Mouse (Mus musculus) embryonic facial prominence, embryonic 14.5 days (tissue): ENCODE data around the gene Slc16a10. TPM values are rescaled to one million over a fixed set of nuclear protein-coding genes. Genes with fewer than 3 reads are reported as not detected.

Source experiments
- ATAC-seq: fragments of 200-750 bp; cut with Nextera tagmentation; 2 replicates; pipeline ENCODE4 v1.8.0; 2017; ENCODE audit warnings: low read depth, moderate number of reproducible peaks, moderate TSS enrichment
- DNase-seq: peaks from one replicate; pipeline ENCODE4 v3.0.0-alpha.2; 2015; ENCODE audit warnings: low spot score
- H3K27ac ChIP-seq: fragments of 300-500 bp; sonication (generic); replicated peaks from 2 replicates; pipeline ENCODE4 v1.5.1; 2014; ENCODE audit warnings: low read depth, mild to moderate bottlenecking, low read length, moderate library complexity
- H3K27me3 ChIP-seq: fragments of 300-500 bp; sonication (generic); replicated peaks from 2 replicates; pipeline ENCODE4 v1.6.1; 2014; ENCODE audit warnings: low read length; ENCODE audit not compliant: control insufficient read depth, insufficient read depth
- H3K36me3 ChIP-seq: fragments of 300-500 bp; sonication (generic); 2 replicates; pipeline ENCODE4 v1.6.1; 2014; ENCODE audit warnings: low read length, mixed read lengths; ENCODE audit not compliant: control insufficient read depth, insufficient read depth
- H3K4me1 ChIP-seq: fragments of 300-500 bp; sonication (generic); 2 replicates; pipeline ENCODE4 v1.6.1; 2014; ENCODE audit warnings: antibody characterized with exemption, low read length; ENCODE audit not compliant: control insufficient read depth, insufficient read depth
- H3K4me2 ChIP-seq: fragments of 300-500 bp; sonication (generic); 2 replicates; pipeline ENCODE4 v1.6.1; 2014; ENCODE audit warnings: low read depth, mild to moderate bottlenecking, low read length, moderate library complexity, mixed read lengths
- H3K4me3 ChIP-seq: fragments of 300-500 bp; sonication (generic); 2 replicates; pipeline ENCODE4 v1.5.1; 2014; ENCODE audit warnings: low read depth, mild to moderate bottlenecking, low read length
- H3K9ac ChIP-seq: fragments of 300-500 bp; sonication (generic); 2 replicates; pipeline ENCODE4 v1.6.1; 2014; ENCODE audit warnings: low read depth, mild to moderate bottlenecking, low read length, moderate library complexity, mixed read lengths
- H3K9me3 ChIP-seq: fragments of 300-500 bp; sonication (generic); 2 replicates; pipeline ENCODE4 v1.6.1; 2016; ENCODE audit warnings: low read length; ENCODE audit not compliant: control insufficient read depth
- WGBS: fragments of 180-500 bp; shearing (Covaris S2); extraction: QIAGEN DNeasy Blood & Tissue Kit; methylation state at CpG from one replicate; pipeline ENCODE4 v1.1.7; 2014; 5-methylcytosine and 5-hydroxymethylcytosine counted together
- polyA plus RNA-seq: library from polyadenylated mRNA; unstranded; fragments of >200 nt; fragmentation: Nextera tagmentation; extraction: Ambion mirVana; gene quantifications from 2 replicates; pipeline ENCODE4 v1.2.1, GENCODE M21; 2014

Slc16a10 gene
- polyA plus RNA-seq, result 7.2 and 8.2 TPM in 2 replicates

DNA sequence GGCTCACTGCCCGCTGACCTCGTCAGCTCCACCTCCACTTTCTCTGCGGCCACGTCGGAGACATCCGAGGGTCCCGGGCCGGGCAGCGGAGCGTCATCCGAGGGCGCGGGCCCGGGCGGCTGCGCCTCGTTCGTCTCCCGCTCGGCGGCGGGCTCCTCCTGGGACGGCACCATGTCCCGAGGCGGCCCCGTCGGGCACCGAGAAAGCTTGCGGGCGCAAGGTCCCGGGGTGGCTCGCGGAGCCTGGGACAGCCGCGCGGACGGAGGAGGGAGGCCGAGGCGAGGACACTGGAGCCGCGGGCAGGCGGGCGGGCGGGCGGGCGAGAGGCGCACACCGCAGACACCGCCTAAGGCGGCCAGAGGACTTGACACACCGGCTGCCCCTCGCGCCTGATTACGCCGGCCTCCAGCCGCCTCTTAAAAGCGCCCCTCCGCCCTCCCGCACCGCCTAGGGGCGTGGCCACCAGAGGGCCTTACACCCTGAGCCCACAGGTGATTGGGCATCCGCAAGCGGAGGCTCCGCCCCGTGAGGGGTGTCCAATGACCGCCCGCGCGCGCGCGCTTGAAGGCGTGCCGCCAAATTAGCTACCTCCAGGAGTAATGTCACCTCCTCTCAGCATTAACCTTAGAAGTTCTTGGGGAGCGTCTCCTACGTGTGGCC, at the start of gene Slc16a10:
Slc16a10 (minus strand) TSS at position 395 of the 660 bp plus-strand sequence.
- peak within 1 kb of the TSS; percentile 66 for H3K9ac ChIP-seq
- WGBS, result under 1% methylated on average over 41 of the region's 76 CpGs
- peaks cover 7% of the 10 kb centered on the region; the same call in 1 of the 2 replicates for H3K4me1 ChIP-seq
- H3K4me3 ChIP-seq, result peak within 1 kb of the TSS; percentile 61
- peaks cover 7% of the 10 kb centered on the region; the same call in 1 of the 2 replicates for H3K27me3 ChIP-seq
- ATAC-seq (peak; percentile 98), DNase-seq (peak; percentile 97)
- no peak within 1 kb of the TSS for H3K27ac ChIP-seq
- peak within 1 kb of the TSS; percentile 78 for H3K4me2 ChIP-seq
- no peaks in the 10 kb centered on the region for H3K36me3 ChIP-seq
- H3K9me3 ChIP-seq, result no peaks in the 10 kb centered on the region

DNA sequence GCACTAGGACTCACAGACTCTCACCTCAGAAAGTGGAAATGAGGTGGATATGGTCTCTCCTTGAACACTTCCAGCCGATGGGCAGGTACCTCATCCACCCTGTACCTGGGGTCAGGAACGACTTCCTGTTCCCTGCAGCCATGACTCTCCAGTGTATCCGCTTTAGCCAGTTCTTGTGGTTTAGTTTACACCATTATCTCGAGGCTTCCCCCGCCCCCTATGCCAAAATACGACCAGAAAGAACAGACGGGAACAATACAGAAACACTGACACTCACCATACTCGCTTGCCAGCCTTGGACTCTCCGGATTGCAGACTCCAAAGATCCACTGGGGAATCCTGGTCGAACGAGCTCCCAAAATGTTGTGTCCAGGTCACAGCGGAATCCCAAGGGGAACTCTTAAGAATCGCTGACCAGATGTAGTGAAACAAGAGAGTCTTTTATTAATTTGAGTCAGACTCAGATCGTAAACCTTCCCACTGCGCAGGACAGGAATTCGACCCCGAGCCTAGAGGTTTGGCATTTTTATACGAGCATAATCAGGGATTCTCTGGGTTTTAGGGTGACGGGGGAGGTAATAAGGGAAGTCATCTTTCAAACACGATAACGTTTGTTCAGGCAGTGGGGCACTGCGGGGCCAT, 49.4 kb upstream of the Slc16a10 start:
- H3K4me3 ChIP-seq, result peak overlapping the region; percentile 33
- peak overlapping the region; percentile 51 for H3K9ac ChIP-seq
- no peaks in the 10 kb centered on the region for H3K36me3 ChIP-seq
- peaks cover 6% of the 10 kb centered on the region; the same call in 1 of the 2 replicates for H3K4me1 ChIP-seq
- H3K27ac ChIP-seq, result no peak overlapping the region
- H3K27me3 ChIP-seq, result no peaks in the 10 kb centered on the region
- WGBS, result 19% methylated on average over 22 of the region's 22 CpGs
- H3K4me2 ChIP-seq, result peak overlapping the region; percentile 64
- no peak for ATAC-seq
- no peak for DNase-seq
- no peaks in the 10 kb centered on the region for H3K9me3 ChIP-seq

DNA sequence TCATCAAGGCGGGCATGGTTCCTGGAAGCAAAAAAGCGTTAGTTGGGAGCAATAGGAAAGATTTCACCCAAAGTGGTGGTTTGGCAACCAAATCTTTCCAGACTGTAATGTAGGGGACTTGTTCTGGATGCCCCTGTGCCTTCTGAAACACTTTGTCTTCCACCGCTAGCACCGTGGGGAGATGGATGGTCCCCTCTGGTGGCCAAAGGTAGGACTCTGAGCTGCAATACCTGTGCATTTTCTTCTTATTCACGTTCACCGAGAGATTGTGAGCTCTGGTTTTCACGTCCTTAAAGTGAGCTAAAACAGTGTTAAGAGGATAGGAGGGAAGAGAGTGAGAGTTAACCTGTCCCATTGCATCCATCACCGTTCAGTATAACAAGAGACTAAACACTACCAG, 48.8 kb upstream of the Slc16a10 start:
- ATAC-seq, result no peak
- no peak overlapping the region for H3K27ac ChIP-seq
- peak overlapping the region; percentile 33; the same call in 1 of the 2 replicates for H3K4me3 ChIP-seq
- peak overlapping the region; percentile 51; the same call in 1 of the 2 replicates for H3K9ac ChIP-seq
- 79% methylated on average over 8 of the region's 8 CpGs for WGBS
- no peaks in the 10 kb centered on the region for H3K9me3 ChIP-seq
- H3K36me3 ChIP-seq, result no peaks in the 10 kb centered on the region
- no peak for DNase-seq
- H3K27me3 ChIP-seq, result no peaks in the 10 kb centered on the region
- peaks cover 6% of the 10 kb centered on the region; the same call in 1 of the 2 replicates for H3K4me1 ChIP-seq
- H3K4me2 ChIP-seq, result peak overlapping the region; percentile 64; the same call in 1 of the 2 replicates

GRCm38 (mm10) chr10:40189689-40190088, 47.6 kb upstream of the Slc16a10 start:
- Histone ChIP-seq H3K4me2 (no peak overlapping the region), H3K27me3 (no peaks in the 10 kb centered on the region), H3K9ac (no peak overlapping the region), H3K9me3 (no peaks in the 10 kb centered on the region), H3K4me1 (peaks cover 6% of the 10 kb centered on the region; the same call in 1 of the 2 replicates), H3K27ac (no peak overlapping the region), H3K36me3 (no peaks in the 10 kb centered on the region), H3K4me3 (no peak overlapping the region)
- ATAC-seq (no peak), DNase-seq (no peak)
- WGBS, result 97% methylated on average over 2 of the region's 2 CpGs

GRCm38 (mm10) chr10:40188831-40189230, 46.8 kb upstream of the Slc16a10 start:
- WGBS, result 30% methylated on average over 3 of the region's 3 CpGs
- no peak overlapping the region for H3K4me2 ChIP-seq
- H3K27ac ChIP-seq, result no peak overlapping the region
- DNase-seq, result no peak
- H3K36me3 ChIP-seq, result no peaks in the 10 kb centered on the region
- H3K27me3 ChIP-seq, result no peaks in the 10 kb centered on the region
- no peak overlapping the region for H3K9ac ChIP-seq
- no peaks in the 10 kb centered on the region for H3K9me3 ChIP-seq
- peaks cover 6% of the 10 kb centered on the region; the same call in 1 of the 2 replicates for H3K4me1 ChIP-seq
- no peak for ATAC-seq
- H3K4me3 ChIP-seq, result no peak overlapping the region

- H3K4me3 ChIP-seq, result no peak overlapping the region
Observed at GRCm38 (mm10) chr10:40185956-40186355, 43.9 kb upstream of the Slc16a10 start.

GRCm38 (mm10) chr10:40180011-40180410, 38.0 kb upstream of the Slc16a10 start:
- peaks cover 4% of the 10 kb centered on the region; the same call in 1 of the 2 replicates for H3K4me1 ChIP-seq
- no peaks in the 10 kb centered on the region for H3K9me3 ChIP-seq
- DNase-seq (no peak), ATAC-seq (no peak)
- H3K27ac ChIP-seq, result no peak overlapping the region
- 81% methylated on average over 2 of the region's 2 CpGs for WGBS
- H3K4me3 ChIP-seq, result no peak overlapping the region
- H3K4me2 ChIP-seq, result no peak overlapping the region
- H3K27me3 ChIP-seq, result no peaks in the 10 kb centered on the region
- no peak overlapping the region for H3K9ac ChIP-seq
- no peaks in the 10 kb centered on the region for H3K36me3 ChIP-seq

More at GRCm38 (mm10) chr10:40185956-40186355, 43.9 kb upstream of the Slc16a10 start:
- Histone ChIP-seq H3K27ac (no peak overlapping the region), H3K9me3 (no peaks in the 10 kb centered on the region), H3K4me2 (no peak overlapping the region), H3K9ac (no peak overlapping the region), H3K4me1 (no peaks in the 10 kb centered on the region), H3K27me3 (no peaks in the 10 kb centered on the region), H3K36me3 (no peaks in the 10 kb centered on the region)
- DNase-seq, result no peak
- no peak for ATAC-seq

DNA sequence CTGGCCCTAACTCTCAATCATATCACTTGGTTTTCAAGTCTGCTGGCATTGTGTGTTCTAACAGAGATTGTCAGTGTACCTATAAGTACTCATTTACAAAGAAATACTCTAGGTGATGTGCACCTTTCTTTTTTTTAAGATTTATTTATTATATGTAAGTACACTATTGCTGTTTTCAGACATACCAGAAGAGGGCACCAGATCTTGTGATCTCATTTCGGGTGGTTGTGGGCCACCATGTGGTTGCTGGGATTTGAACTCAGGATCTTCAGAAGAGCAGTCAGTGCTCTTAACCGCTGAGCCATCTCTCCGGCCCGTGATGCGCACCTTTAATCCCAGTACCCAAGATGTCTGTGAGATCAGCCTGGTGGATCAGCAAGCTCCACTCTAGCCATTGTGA, 37.1 kb upstream of the Slc16a10 start:
- WGBS, result 93% methylated on average over 5 of the region's 5 CpGs
- Histone ChIP-seq H3K36me3 (no peaks in the 10 kb centered on the region), H3K4me3 (no peak overlapping the region), H3K27ac (no peak overlapping the region), H3K27me3 (no peaks in the 10 kb centered on the region; the same call in 1 of the 2 replicates), H3K9me3 (no peaks in the 10 kb centered on the region), H3K4me1 (peaks cover 4% of the 10 kb centered on the region; the same call in 1 of the 2 replicates), H3K4me2 (no peak overlapping the region), H3K9ac (no peak overlapping the region)
- DNase-seq (no peak), ATAC-seq (no peak)
